Mouse (Mus musculus): ENCODE data around the gene Rmi1.
"Not testable (repeated sequence)": the region's sequence is repeated elsewhere in the genome, so short reads cannot be mapped to it uniquely, and the experiment has no call there.

Gene Rmi1

DNA sequence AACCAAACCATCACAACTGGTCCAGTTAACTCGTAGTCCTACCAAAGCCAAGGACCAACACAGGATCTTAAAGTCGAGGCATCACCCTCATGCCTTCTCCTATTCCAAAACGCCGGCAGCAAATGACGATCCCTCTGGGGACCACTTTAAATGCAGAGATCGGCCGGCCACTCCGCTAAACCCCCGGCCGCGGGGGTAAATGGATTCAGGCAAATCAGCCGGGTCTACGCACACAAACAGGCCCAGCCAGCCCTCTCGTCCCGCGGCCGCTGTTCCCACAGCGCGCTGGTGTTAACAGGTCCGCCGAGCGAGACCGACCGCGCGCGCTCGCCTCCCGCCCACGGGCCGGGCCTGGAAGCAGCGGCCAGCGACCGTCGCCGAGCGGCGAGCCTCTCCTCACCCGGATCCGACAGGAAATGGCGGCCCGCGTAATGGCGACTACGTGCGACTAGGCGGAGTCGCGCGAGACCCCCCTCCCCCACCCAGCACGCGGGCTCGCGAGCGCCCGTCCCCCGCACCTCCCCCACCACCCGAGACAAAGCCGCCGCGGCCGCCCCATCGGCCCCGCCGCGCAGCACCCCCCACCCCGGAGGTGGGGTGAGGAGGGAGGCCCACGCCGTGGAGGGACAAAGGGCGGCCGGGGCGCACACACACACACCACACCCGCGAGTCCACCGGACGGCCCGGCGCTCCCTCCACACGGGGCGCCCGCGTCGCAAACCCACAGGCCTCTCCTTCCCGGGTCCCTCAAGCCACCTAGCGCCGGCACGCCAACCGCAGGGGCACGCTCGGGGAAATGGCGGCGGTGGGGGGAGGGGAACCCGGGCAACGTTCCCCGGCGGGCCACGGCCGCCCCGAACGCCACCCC is 679 bp upstream of the Rmi1 start:
- DNase-seq: peak; percentile 41 to 65

DNA sequence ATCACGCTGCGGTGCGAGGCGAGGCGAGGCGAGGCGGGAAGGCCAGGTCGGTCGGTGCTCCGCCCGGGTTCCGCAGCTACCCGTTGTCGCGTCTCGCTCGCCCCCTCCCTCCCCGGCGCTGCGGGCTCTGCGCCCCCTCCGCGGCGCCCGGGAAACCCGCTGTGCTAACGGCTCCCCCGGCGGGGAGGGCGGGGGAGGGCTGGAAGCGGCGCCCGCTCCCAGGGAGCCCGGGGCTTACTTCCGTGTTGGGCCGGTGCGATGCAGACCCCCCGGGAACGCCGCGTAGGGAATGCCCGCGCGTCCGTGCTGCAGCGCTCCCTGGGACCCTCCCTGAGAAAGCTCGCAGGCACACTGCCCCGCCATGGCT is 679 bp downstream of the Rmi1 start:
- no peak for DNase-seq

DNA sequence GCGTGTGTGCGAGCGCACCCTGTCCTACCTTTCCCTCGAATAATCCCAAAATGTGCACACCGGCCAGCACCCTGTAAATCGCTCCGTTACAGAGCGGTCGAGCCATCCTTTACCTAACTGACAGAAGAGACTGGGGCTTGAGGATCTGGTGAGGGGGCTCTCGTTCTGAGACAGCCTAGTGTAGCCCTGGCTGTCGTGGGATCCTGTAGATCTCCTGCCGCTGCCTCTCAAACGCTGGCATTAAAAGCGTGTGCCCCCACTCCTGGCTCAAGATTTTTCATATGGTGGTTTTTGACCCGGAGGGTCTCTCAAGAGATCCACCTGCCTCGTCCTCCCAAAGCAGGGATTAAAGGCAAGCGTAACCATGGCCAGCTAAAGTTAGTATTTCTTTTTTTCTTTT is 1.2 kb downstream of the Rmi1 start, which contains the start of gene Hnrnpk:
Hnrnpk (minus strand) TSS at position 101 of the 400 bp plus-strand sequence.
- not testable (repeated sequence) for DNase-seq

DNA sequence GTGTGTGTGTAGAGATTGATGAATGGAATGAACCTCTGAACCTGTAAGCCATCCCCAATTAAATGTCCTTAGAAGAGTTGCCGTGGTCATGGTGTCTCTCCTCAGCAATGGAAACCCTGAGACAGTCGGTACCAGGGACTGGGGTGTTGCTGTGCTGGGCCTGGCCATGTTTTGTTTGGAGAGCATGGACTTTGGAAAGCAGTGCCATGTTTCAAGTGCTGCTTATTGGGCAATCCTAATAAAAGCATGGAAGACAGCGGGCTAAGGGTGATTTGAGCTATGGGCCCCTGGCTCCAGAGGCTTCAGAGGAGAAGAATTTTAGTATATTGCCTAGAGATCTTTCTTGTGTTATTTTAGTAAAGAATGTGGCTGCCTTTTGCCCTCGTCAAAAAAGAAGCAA is 9.0 kb downstream of the Rmi1 start:
- no peak for DNase-seq

DNA sequence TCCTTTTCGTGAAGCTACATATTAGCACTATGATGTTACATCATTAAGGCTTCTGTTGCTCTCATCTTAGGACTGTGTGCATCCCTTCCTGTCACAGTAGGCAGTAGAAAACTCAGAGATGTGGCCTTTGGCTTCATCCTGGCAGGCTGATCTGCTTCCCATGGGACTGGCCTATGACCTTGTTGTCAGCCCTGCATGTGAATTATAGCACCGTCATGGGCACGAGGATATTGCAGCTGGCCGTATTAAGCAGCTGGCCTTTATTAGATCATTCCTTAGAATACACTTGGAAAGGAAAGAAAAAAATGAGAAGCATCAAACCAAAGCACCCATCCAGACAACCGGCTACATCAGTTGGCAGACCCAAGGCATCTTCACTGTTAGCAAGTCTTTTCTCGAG is 13.3 kb downstream of the Rmi1 start:
- peak; percentile 36 to 37 for DNase-seq

DNA sequence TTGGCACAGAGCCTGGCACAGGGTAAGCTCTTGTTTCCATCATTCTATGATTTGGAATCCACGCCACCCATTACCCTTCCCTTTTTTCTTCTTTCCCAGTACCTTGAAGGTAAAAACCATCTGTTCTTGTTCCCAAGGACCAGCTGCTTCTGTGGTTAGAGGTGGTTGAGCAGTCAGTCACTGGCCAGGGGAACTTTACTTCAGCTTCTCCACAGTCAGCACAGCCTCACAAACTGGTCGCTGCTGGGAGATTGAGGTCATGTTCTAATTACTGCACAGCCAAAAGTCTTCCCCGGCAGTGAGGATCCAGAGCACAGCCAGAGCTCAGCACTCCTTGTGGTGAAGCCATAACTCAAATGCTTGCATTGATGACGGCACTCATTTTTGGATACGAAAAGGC is 13.8 kb downstream of the Rmi1 start:
- no peak for DNase-seq

DNA sequence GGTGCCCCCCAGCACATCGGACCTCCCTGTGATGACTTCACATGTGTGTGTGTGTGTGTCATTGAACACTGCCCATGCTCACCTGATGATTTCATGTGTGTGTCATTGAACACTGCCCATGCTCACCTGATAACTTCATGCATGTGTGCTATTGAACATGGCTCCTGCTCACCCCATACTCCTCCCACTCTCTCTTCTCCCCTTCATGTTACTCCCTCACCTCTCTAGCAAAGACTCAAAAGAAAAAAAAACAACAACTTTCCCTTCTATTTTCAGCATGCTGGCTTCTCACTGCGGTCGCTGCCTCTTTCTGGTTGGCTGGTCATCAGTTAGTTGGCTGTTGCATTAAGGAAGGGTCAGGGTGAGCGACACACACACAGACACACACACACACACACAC is 16.6 kb downstream of the Rmi1 start:
- no peak for DNase-seq

DNA sequence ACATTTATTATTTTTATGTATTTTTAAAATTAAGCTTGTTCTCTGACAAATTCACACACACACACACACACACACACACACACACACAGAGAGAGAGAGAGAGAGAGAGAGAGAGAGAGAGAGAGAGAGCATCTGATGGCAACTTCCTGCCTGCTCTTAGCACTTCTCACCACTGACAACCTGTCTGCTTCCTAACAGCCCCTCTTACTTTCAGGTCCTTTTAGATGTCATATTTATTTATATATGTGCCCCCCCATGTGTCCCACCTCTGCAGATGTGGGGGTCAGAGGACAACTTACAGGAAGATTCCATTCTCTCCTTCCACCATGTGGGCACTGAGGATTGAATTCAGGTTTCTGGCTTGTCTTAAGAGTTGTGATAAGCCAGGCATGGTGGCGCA is 17.2 kb downstream of the Rmi1 start:
- DNase-seq: no peak

DNA sequence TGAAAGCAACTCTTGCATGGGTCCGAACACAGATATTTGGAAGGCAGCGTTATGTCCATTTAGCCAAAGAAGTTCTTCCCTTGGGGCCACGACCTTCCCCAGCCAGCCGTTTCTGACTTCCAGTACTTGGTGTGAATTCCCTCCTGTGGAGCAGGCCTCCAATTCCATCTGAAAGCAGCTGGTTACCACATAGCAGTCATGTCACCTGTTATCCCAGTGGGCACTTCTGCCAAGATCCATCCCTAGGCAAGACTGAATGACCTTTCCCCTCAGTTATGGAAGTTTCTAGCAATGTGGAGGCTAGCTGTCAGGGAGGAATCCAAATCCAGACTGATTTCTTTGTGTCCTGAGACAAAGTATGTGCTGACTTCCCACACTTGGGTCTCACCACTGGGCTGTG is 19.0 kb downstream of the Rmi1 start:
- no peak for DNase-seq

DNA sequence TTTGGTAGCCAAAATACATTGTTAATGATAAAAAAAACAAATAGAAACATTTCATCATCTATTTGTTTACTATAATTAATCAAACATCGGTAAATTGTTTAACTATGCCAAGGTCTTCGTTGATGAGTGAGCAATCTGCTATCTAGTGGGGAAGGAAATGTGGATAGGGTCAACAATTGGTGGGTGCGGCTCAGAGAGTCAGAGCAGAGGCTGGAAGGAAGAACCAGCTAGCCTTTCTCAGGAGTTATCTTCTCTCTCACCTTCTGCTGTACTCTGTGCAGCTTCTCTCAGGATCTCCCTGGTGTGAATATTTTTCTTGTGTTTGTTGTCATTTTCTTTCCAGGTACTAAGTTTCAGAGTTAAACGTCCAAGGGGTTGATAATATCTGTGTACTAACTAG is 20.2 kb downstream of the Rmi1 start:
- no peak for DNase-seq

DNA sequence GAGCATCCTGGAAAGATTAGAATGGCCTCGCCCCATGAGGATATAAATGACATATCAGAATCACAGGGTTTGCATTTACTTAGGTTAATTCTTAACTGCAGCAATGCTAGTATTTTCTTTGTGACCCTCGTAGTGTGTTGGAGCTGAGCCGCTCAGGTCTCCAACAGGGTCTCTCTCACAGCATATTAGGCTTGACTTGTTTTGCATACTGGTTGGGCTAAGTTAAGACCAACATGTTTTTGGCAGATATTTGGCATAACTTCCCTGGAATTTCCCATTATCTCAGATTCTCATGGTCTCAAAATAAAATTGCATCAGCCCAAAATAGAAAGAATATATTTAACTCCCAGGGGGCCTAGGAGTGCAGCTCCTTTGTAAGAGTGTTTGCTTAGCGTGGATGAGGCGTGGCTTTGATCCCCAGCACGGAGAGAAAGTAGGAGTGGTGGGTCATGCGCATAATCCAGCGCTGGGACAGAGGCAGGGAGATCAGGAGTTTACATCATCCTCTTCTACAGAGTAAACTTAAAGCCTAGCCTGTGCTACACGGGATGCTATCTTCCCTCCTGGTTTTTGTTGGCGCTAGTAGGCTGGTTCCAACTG is 21.1 kb downstream of the Rmi1 start:
- DNase-seq: peak in 1 of 2 experiments; percentile 27

DNA sequence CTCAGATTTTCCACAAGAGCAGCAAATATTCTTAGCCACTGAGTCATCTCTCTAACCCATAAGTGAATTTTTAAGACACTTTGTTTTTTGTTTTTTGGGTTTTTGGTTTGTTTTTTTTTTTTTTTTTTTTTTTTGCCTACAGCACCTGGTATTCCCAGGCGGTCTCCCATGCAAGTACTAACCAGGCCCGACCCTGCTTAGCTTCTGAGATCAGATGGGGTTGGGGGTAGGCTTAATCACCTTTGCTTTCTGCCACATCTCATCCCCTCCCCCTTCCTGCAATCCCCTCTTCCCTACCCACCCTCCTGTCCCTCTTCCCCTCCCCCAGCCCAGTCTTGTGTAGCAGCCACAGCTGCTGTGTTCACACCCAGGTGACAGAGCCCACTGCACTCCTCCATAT is 37.7 kb downstream of the Rmi1 start:
- DNase-seq: no peak

DNA sequence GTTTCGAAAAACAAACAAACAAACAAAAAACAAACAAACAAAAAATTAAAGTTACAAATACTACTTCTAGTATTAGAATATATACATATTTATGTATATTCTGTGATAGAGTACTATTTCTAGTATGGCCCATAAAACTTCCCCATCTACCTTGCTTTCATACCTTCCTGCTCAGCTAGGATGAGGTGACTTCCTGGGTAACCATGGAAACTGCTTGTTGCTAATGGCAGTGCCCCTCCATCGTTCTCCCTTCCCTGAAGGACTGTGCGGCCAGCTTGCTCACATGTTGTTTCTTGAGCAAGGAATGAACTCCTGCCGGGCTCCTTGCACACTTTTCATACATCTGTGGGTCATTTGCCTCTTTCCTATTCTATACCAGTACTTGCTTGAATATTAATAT is 41.3 kb downstream of the Rmi1 start:
- no peak for DNase-seq

DNA sequence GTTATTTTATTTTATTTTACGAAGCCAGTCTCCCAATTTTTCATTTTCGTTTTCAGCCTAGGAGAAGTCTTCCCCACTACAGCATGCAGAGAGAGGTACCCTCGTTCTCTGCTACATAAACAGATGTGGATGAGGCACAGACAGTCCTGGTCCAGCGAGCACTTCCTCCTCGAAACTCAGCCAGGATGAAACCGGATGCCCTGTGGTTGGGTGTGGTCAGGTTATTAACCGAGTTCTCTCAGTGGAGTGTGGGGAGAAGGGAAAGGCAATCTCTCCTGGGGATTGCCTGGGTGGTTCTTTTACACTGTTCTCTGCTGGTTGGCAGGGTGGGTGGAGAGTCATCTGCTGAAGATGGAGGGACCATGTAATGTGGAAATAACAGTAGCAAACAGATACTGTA is 41.7 kb downstream of the Rmi1 start:
- no peak for DNase-seq

DNA sequence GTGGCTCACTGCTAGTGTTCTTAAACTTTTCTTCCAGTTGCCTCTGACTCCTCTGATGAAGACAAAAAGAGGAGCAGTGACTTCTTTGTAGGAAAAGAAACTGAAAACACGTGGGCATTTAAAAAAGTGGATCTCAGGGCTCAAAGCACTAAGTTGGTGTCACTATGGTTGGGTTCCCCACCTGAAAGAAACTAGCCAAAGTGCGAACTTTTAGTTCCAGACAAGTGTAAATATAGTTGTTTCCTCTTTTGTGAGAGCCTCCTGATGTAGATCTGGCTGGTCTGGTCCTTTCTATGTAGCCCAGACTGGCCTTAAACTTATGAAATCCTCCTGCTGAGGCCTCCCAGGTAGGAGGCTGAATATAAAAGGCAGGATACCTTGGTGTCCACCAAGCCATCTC is 44.5 kb downstream of the Rmi1 start:
- no peak for DNase-seq

DNA sequence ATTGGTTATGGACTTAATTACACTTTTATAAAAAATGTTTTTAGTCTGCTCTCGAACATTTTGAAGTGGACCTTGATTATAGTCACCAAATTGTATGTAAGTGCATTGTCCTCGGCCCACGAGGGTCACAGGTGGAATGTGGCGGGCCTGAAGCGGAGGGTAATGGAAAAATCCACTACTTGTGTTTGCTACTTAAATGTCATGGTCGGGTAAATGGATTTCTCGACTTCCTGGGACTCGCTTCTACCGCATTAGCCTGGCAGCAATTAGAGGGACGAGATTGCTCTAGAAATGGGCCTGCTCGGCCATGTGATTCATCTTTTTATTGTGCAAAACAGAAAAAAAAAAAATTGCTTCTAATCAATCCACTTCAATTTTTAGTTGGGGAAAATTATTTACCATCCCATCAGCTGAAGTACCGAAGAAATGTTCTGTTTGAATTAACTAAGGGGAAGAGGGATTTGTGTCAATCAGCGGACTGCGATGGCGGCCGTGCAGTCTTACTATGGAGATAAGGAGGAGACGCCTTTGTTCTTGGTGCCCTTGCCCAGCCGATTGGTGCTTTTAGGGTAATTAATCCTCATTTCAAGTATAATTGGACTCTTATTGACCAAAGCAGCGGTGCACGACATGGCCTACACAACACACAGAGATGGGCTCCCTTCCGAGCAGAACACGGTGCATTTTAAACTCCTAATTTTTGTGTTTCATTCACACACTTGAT is 48.6 kb downstream of the Rmi1 start:
- DNase-seq: no peak

DNA sequence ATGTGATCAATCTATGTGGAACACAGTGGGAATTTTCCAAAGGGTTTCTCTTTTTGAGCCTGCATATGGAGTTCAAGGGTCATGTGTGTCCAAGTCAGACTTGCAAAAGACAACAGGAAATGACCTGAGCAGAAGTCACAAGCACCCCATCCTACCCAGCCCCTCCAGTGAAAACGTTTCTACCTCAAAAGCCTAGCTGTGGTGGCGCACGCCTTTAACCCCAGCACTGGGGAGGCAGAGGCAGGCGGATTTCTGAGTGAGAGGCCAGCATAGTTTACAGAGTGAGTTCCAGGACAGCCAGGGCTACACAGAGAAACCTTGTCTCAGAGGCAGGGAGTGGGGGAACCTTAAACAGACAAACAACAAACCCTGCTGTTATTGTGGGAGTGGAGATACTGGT is 50.2 kb downstream of the Rmi1 start:
- no peak for DNase-seq

DNA sequence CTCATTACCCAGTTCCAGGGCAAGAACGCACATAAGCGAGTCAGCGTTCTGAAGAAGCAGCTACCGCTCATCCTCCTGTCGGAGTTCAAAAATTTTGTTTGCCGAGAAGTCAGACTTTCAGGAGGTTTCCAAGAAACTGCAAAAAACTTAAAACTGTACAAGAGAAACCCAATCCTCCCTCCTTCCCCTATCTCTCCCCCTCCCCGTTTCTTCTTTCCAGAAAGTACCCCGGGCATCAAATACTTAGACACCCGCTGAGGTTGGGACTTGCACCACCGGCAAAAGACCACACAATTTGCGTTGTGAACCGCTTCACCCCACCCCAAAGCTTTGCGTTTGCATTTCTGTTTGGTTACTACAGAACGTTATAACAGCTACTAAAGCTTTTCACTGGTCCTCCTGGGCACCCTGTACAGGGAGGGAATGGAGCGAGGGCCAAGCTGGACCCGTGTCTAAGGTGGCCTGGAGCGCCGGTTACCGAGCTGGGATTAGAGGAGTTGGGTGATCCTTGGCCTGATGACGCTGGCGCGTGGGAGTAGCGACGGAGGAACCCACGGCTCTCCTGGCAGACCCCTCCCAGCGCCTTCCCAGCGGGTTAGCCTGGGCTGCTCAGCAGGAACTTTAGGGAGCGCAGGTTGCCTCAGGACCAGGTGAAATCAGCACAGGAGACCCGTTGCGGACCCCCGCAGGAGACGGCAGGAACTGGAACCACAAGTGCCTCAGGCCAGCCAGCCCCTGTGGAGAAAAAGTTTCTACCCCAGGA is 50.8 kb downstream of the Rmi1 start:
- DNase-seq: peak in 1 of 2 experiments; percentile 7

DNA sequence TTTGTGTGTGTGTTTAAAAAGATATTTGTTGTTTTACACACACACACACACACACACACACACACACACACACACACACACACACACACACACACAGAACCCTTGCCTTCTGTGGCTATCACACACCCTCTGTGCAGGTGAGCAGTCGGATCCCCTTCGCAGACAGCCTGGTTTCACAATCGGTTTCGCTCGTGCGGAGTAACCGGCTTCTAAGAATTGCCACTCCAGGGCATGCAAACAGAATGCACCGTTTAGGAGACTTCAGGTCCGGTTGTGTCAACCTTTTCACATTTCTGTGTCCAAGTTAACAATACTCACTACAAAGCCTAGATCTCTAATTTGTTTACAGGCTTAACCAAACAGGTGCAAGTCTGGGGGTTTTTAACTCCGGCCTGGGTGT is 51.5 kb downstream of the Rmi1 start:
- no peak for DNase-seq

DNA sequence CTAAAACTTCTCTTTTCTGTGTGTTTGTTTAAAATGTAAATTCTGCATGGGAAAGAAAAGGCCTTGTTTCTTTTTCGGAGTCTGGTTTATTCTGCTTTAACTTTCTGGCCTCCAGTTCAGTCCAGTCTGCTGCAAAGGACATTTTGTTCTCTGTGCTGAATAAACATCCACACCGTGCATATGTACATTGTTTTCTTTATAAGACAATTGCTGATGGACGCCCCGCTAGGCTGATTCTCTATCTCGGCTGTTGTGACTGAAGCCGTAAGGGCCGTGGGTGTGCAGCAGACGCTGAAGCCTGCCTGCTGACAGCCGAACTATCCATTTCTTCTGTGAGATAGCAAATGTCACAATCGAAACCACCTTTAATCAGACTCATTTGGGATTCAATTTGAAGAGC is 54.5 kb downstream of the Rmi1 start:
- no peak for DNase-seq

DNA sequence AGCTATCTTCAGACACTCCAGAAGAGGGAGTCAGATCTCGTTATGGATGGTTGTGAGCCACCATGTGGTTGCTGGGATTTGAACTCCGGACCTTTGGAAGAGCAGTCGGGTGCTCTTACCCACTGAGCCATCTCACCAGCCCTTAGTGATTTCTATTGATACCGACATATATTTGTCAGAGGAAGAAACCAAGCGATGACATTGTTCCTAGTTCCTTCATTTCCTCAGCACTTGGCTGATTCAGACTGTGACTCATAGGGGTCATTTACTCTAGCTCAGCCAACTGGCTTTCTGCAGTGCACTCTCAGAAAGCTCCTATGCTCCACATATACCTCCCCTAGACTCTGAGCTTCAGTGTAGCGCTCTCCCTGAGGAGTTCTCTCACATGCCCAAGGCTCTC is 56.8 kb downstream of the Rmi1 start:
- not testable (repeated sequence) for DNase-seq
